Mouse (Mus musculus) limb, embryonic 12.5 days (tissue): ENCODE data around the gene Pfkl. TPM values are rescaled to one million over a fixed set of nuclear protein-coding genes. Genes with fewer than 3 reads are reported as not detected.

ENCODE experiments used
- ATAC-seq: fragments of 200-750 bp; cut with Nextera tagmentation; 2 replicates; pipeline ENCODE4 v1.8.0; 2017; ENCODE audit warnings: low read depth, moderate TSS enrichment; ENCODE audit not compliant: insufficient number of reproducible peaks, insufficient read depth, low FRiP score, low TSS enrichment
- H3K27ac ChIP-seq: fragments of 300-500 bp; sonication (generic); 2 replicates; pipeline ENCODE4 v1.5.1; 2016; ENCODE audit warnings: mild to moderate bottlenecking, moderate library complexity
- H3K27me3 ChIP-seq: fragments of 300-500 bp; sonication (generic); 2 replicates; pipeline ENCODE4 v1.6.1; 2016; ENCODE audit warnings: mild to moderate bottlenecking, moderate library complexity
- H3K36me3 ChIP-seq: fragments of 300-500 bp; sonication (generic); 2 replicates; pipeline ENCODE4 v1.6.1; 2016; ENCODE audit warnings: mild to moderate bottlenecking, moderate library complexity
- H3K4me1 ChIP-seq: fragments of 300-500 bp; sonication (generic); replicated peaks from 2 replicates; pipeline ENCODE4 v1.6.1; 2016
- H3K4me2 ChIP-seq: fragments of 300-500 bp; sonication (generic); 2 replicates; pipeline ENCODE4 v1.6.1; 2016; ENCODE audit warnings: mild to moderate bottlenecking, moderate library complexity
- H3K4me3 ChIP-seq: fragments of 300-500 bp; sonication (generic); replicated peaks from 2 replicates; pipeline ENCODE4 v1.5.1; 2016; ENCODE audit warnings: mild to moderate bottlenecking
- H3K9ac ChIP-seq: fragments of 300-500 bp; sonication (generic); replicated peaks from 2 replicates; pipeline ENCODE4 v1.6.1; 2016; ENCODE audit warnings: mild to moderate bottlenecking, moderate library complexity
- H3K9me3 ChIP-seq: fragments of 300-500 bp; sonication (generic); 2 replicates; pipeline ENCODE4 v1.6.1; 2016; ENCODE audit warnings: mild to moderate bottlenecking, moderate library complexity
- WGBS: fragments of 180-500 bp; shearing (Covaris S2); methylation state at CpG from one replicate; pipeline ENCODE4 v1.1.7; 2016; 5-methylcytosine and 5-hydroxymethylcytosine counted together
- polyA plus RNA-seq: library from polyadenylated mRNA; unstranded; fragments of >200 nt; fragmentation: Nextera tagmentation; extraction: Ambion mirVana; gene quantifications from 2 replicates; pipeline ENCODE4 v1.2.1, GENCODE M21; 2016

The Pfkl gene
- polyA plus RNA-seq, 1 experiment from 2014 or later: 174 TPM

GRCm38 (mm10) chr10:78000200-78000599, 9.7 kb downstream of the Pfkl start:
- peaks cover 96% of the 10 kb centered on the region for H3K36me3 ChIP-seq
- 93% methylated on average over 5 of the region's 5 CpGs for WGBS
- H3K4me3 ChIP-seq: no peak overlapping the region
- H3K9ac ChIP-seq: no peak overlapping the region
- H3K27me3 ChIP-seq: no peaks in the 10 kb centered on the region
- H3K27ac ChIP-seq: no peak overlapping the region
- no peak overlapping the region for H3K4me2 ChIP-seq
- no peak for ATAC-seq
- no peaks in the 10 kb centered on the region for H3K4me1 ChIP-seq
- H3K9me3 ChIP-seq: no peaks in the 10 kb centered on the region

GRCm38 (mm10) chr10:77995639-77996038, 14.2 kb downstream of the Pfkl start:
- H3K9ac ChIP-seq: no peak overlapping the region
- 82% methylated on average over 3 of the region's 3 CpGs for WGBS
- no peaks in the 10 kb centered on the region for H3K27me3 ChIP-seq
- H3K36me3 ChIP-seq: peaks cover 99% of the 10 kb centered on the region
- H3K4me3 ChIP-seq: no peak overlapping the region
- no peaks in the 10 kb centered on the region for H3K9me3 ChIP-seq
- no peak overlapping the region for H3K4me2 ChIP-seq
- no peaks in the 10 kb centered on the region for H3K4me1 ChIP-seq
- ATAC-seq: no peak
- H3K27ac ChIP-seq: no peak overlapping the region

GRCm38 (mm10) chr10:77985775-77986174, 24.1 kb downstream of the Pfkl start:
- Histone ChIP-seq H3K27ac (no peak overlapping the region), H3K4me3 (no peak overlapping the region), H3K36me3 (peaks cover 72% of the 10 kb centered on the region), H3K9me3 (no peaks in the 10 kb centered on the region), H3K27me3 (no peaks in the 10 kb centered on the region), H3K9ac (no peak overlapping the region), H3K4me1 (no peaks in the 10 kb centered on the region), H3K4me2 (no peak overlapping the region)
- no peak for ATAC-seq
- 86% methylated on average over 5 of the region's 5 CpGs for WGBS

GRCm38 (mm10) chr10:77984660-77985059, 25.2 kb downstream of the Pfkl start:
- H3K36me3 ChIP-seq: peaks cover 70% of the 10 kb centered on the region
- WGBS: 2% methylated on average over 4 of the region's 4 CpGs
- peak; percentile 56; the same call in 1 of the 2 replicates for ATAC-seq

GRCm38 (mm10) chr10:77978351-77979350, 31.2 kb downstream of the Pfkl start, which contains the start of gene 1810043G02Rik:
Gene 1810043G02Rik, plus strand, starts transcription at chr10:77978524.
- WGBS: 2% methylated on average over 57 of the region's 57 CpGs
- ATAC-seq: peak; percentile 94

More at GRCm38 (mm10) chr10:77984660-77985059, 25.2 kb downstream of the Pfkl start:
- Histone ChIP-seq H3K4me2 (no peak overlapping the region), H3K27me3 (no peaks in the 10 kb centered on the region), H3K9ac (no peak overlapping the region), H3K27ac (no peak overlapping the region), H3K4me3 (no peak overlapping the region), H3K4me1 (no peaks in the 10 kb centered on the region), H3K9me3 (no peaks in the 10 kb centered on the region)

GRCm38 (mm10) chr10:77976458-77977150, 33.3 kb downstream of the Pfkl start:
- no peak overlapping the region for H3K4me3 ChIP-seq
- ATAC-seq: no peak
- H3K4me1 ChIP-seq: peaks cover 11% of the 10 kb centered on the region; the same call in 1 of the 2 replicates
- H3K27ac ChIP-seq: no peak overlapping the region
- no peak overlapping the region for H3K9ac ChIP-seq
- peaks cover 18% of the 10 kb centered on the region for H3K36me3 ChIP-seq
- 74% methylated on average over 8 of the region's 8 CpGs for WGBS
- H3K9me3 ChIP-seq: no peaks in the 10 kb centered on the region
- no peak overlapping the region for H3K4me2 ChIP-seq
- no peaks in the 10 kb centered on the region for H3K27me3 ChIP-seq

More at GRCm38 (mm10) chr10:77978351-77979350, 31.2 kb downstream of the Pfkl start, which contains the start of gene 1810043G02Rik:
- Histone ChIP-seq H3K4me3 (peak within 1 kb of the TSS; percentile 75), H3K27me3 (no peaks in the 10 kb centered on the region), H3K9me3 (no peaks in the 10 kb centered on the region), H3K4me1 (peaks cover 11% of the 10 kb centered on the region; the same call in 1 of the 2 replicates), H3K9ac (peak within 1 kb of the TSS; percentile 76), H3K36me3 (peaks cover 32% of the 10 kb centered on the region), H3K27ac (peak within 1 kb of the TSS; percentile 72; the same call in 1 of the 2 replicates), H3K4me2 (peak within 1 kb of the TSS; percentile 73)

- H3K36me3 ChIP-seq: peaks cover 8% of the 10 kb centered on the region
- no peak for ATAC-seq
- H3K27me3 ChIP-seq: peaks cover under 1% of the 10 kb centered on the region
- 33% methylated on average over 4 of the region's 4 CpGs for WGBS
- no peak overlapping the region for H3K4me3 ChIP-seq
- no peaks in the 10 kb centered on the region for H3K9me3 ChIP-seq
- no peak overlapping the region for H3K9ac ChIP-seq
- H3K4me1 ChIP-seq: peaks cover 11% of the 10 kb centered on the region; the same call in 1 of the 2 replicates
- no peak overlapping the region for H3K4me2 ChIP-seq
- no peak overlapping the region for H3K27ac ChIP-seq
Observed at GRCm38 (mm10) chr10:77975653-77976052, 34.2 kb downstream of the Pfkl start.

- Histone ChIP-seq H3K27ac (no peak overlapping the region), H3K4me1 (peaks cover 11% of the 10 kb centered on the region), H3K4me2 (no peak overlapping the region), H3K9ac (no peak overlapping the region), H3K4me3 (no peak overlapping the region), H3K36me3 (no peaks in the 10 kb centered on the region), H3K27me3 (peaks cover 9% of the 10 kb centered on the region), H3K9me3 (no peaks in the 10 kb centered on the region)
- no peak for ATAC-seq
- 73% methylated on average over 5 of the region's 5 CpGs for WGBS
Observed at GRCm38 (mm10) chr10:77974811-77975210, 35.1 kb downstream of the Pfkl start.

- no peak overlapping the region for H3K9ac ChIP-seq
- no peak overlapping the region for H3K27ac ChIP-seq
- peaks cover 15% of the 10 kb centered on the region for H3K4me1 ChIP-seq
- 71% methylated on average over 5 of the region's 5 CpGs for WGBS
- no peak overlapping the region for H3K4me2 ChIP-seq
- no peak for ATAC-seq
- peaks cover 14% of the 10 kb centered on the region for H3K27me3 ChIP-seq
- no peak overlapping the region for H3K4me3 ChIP-seq
- no peaks in the 10 kb centered on the region for H3K36me3 ChIP-seq
- no peaks in the 10 kb centered on the region for H3K9me3 ChIP-seq
Observed at GRCm38 (mm10) chr10:77974323-77974722, 35.6 kb downstream of the Pfkl start.

- H3K27ac ChIP-seq: no peak overlapping the region
- no peak for ATAC-seq
- peaks cover 35% of the 10 kb centered on the region for H3K27me3 ChIP-seq
Observed at GRCm38 (mm10) chr10:77971709-77972553, 38.0 kb downstream of the Pfkl start.

More at GRCm38 (mm10) chr10:77971709-77972553, 38.0 kb downstream of the Pfkl start:
- Histone ChIP-seq H3K9ac (no peak overlapping the region), H3K4me2 (no peak overlapping the region), H3K4me3 (no peak overlapping the region), H3K9me3 (no peaks in the 10 kb centered on the region), H3K36me3 (no peaks in the 10 kb centered on the region), H3K4me1 (peaks cover 9% of the 10 kb centered on the region; the same call in 1 of the 2 replicates)
- WGBS: 57% methylated on average over 17 of the region's 17 CpGs
